In genomic region chr3:118434847-118435246, GRCm38 (mm10) we compare ENCODE assay signal across 8 mouse cellular contexts.
A peak's percentile ranks its signal among the peaks of the same experiment; 100 is the strongest.
DNase-seq lines count a peak whose midpoint lies in the region; ATAC-seq and TF ChIP-seq lines count a peak whose summit lies in the region.

No protein-coding gene starts in this region.

- peak overlapping the region; percentile 75 for H3K27ac ChIP-seq in left cerebral cortex, adult 2 months
- no peak overlapping the region for H3K27ac ChIP-seq in embryonic facial prominence, embryonic 13.5 days
- peak overlapping the region; percentile 87; the same call in 1 of the 2 replicates for H3K27ac ChIP-seq in hindbrain, embryonic 14.5 days

- H3K9me3 ChIP-seq in embryonic facial prominence, embryonic 13.5 days = no peaks in the 10 kb centered on the region
- no peaks in the 10 kb centered on the region for H3K9me3 ChIP-seq in hindbrain, embryonic 14.5 days (ENCODE audit: control insufficient read depth, low read length)

- H3K9ac ChIP-seq in embryonic facial prominence, embryonic 13.5 days = 0 out of 2 replicates have a peak overlapping the region, but pooled peaks have one; percentile 2
- peak overlapping the region; percentile 72 for H3K9ac ChIP-seq in hindbrain, embryonic 14.5 days

- H3K4me3 ChIP-seq in left cerebral cortex, adult 2 months = peak overlapping the region; percentile 46
- peak overlapping the region; percentile 47 for H3K4me3 ChIP-seq in embryonic facial prominence, embryonic 13.5 days
- H3K4me3 ChIP-seq in hindbrain, embryonic 14.5 days (replicated peaks; ENCODE audit: low read length) = peak overlapping the region; percentile 41

- peak in 1 of 2 experiments; percentile 29 for DNase-seq in left cerebral cortex, adult 2 months (ENCODE audit: extremely low spot score in 1 of 2, low spot score in 2 of 2)
- DNase-seq in left cerebral cortex, adult 8-10 months (ENCODE audit: low spot score in 2 of 2) = no peak
- no peak for DNase-seq in hindbrain, embryonic 14.5 days (ENCODE audit: low spot score)
- peak; percentile 38 for DNase-seq in neural tube, embryonic 10.5 days (ENCODE audit: extremely low spot score, low spot score)
- no peak for DNase-seq in urinary bladder, adult 18-20 months (ENCODE audit: low spot score in 2 of 2)
- no peak for DNase-seq in gastrocnemius, adult 8-10 months (ENCODE audit: low spot score in 2 of 2)
- no peak for DNase-seq in testis, postnatal 10 days (ENCODE audit: low spot score)

- H3K36me3 ChIP-seq in embryonic facial prominence, embryonic 13.5 days = no peaks in the 10 kb centered on the region
- no peaks in the 10 kb centered on the region for H3K36me3 ChIP-seq in hindbrain, embryonic 14.5 days (replicated peaks; ENCODE audit: control insufficient read depth, insufficient read depth)

- intact Hi-C loops in left cerebral cortex, adult 2 months (cut with DNase I) = loop anchor here (5.0 to 10.0 kb wide), 3 partner anchors 72 to 460 kb away; no protein-coding TSS in a partner anchor

- H3K27me3 ChIP-seq in embryonic facial prominence, embryonic 13.5 days = peaks cover 68% of the 10 kb centered on the region
- peaks cover 7% of the 10 kb centered on the region; the same call in 1 of the 2 replicates for H3K27me3 ChIP-seq in hindbrain, embryonic 14.5 days (ENCODE audit: control insufficient read depth, insufficient read depth, low read length)

- peaks cover 31% of the 10 kb centered on the region for H3K4me1 ChIP-seq in embryonic facial prominence, embryonic 13.5 days
- H3K4me1 ChIP-seq in hindbrain, embryonic 14.5 days (replicated peaks; ENCODE audit: control insufficient read depth, insufficient read depth, low read length) = peaks cover 5% of the 10 kb centered on the region; the same call in 1 of the 2 replicates

- no peak for ATAC-seq in embryonic facial prominence, embryonic 13.5 days (ENCODE audit: insufficient number of reproducible peaks, insufficient read depth, low FRiP score, low TSS enrichment, low read depth)
- no peak for ATAC-seq in hindbrain, embryonic 14.5 days (ENCODE audit: low FRiP score)

- under 1% methylated on average over 13 of the region's 13 CpGs for WGBS in embryonic facial prominence, embryonic 13.5 days
- WGBS in hindbrain, embryonic 14.5 days = 3% methylated on average over 13 of the region's 13 CpGs

- H3K4me2 ChIP-seq in embryonic facial prominence, embryonic 13.5 days = peak overlapping the region; percentile 85
- H3K4me2 ChIP-seq in hindbrain, embryonic 14.5 days (replicated peaks) = peak overlapping the region; percentile 91

- no peak for TF ChIP-seq CTCF in left cerebral cortex, adult 2 months (IDR thresholded peaks at IDR 0.05)
